Mouse (Mus musculus) megakaryocyte, adult 5-6 weeks (primary cell): ENCODE measurements around the gene Epha2. TPM values are rescaled to one million over a fixed set of nuclear protein-coding genes. Genes with fewer than 3 reads are reported as not detected.
A peak's percentile ranks its signal among the peaks of the same experiment; 100 is the strongest.

Source experiments
- ATAC-seq: 2 replicates; pipeline ENCODE4 v1.8.0; 2016; ENCODE audit warnings: mild to moderate bottlenecking, inconsistent platforms; ENCODE audit not compliant: poor library complexity, severe bottlenecking
- total RNA-seq, 2 experiments: library from RNA; stranded (forward) in 1 of 2; stranded (reverse) in 1 of 2; fragments of 153-499, 151-499 nt in 1 of 2; fragments of 221-1000, 200-1000 nt in 1 of 2; gene quantifications; 2 replicates each; pipeline versions ENCODE4 v1.2.3 to v1.2.4; 2015 to 2017

Epha2 gene
- total RNA-seq, 2 experiments from 2014 or later = 1.1 to 1.3 TPM

DNA sequence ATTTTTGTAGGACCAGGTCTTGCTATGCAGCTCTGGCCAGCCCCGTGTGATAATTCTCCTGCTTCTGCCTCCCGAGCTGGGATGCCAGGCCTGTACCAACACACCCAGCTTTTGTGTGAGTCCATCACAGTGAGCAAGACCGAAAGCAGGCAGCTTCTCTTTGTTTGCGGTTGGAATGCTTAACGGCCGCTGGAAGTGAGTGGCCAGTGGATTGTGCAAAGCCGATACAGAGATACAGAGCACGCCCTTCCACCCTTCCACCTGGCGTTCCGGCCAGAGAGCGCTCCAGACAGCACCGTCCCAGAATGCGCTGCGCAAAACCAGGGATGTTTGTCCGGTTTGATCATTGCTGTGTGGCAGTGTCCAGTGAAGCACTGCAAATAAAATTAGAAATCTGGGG, 21.7 kb upstream of the Epha2 start:
- ATAC-seq = no peak

- no peak for ATAC-seq
Measured at GRCm38 (mm10) chr4:141279783-141280182, 21.3 kb upstream of the Epha2 start.

GRCm38 (mm10) chr4:141280471-141280870, 20.6 kb upstream of the Epha2 start:
- ATAC-seq = no peak

DNA sequence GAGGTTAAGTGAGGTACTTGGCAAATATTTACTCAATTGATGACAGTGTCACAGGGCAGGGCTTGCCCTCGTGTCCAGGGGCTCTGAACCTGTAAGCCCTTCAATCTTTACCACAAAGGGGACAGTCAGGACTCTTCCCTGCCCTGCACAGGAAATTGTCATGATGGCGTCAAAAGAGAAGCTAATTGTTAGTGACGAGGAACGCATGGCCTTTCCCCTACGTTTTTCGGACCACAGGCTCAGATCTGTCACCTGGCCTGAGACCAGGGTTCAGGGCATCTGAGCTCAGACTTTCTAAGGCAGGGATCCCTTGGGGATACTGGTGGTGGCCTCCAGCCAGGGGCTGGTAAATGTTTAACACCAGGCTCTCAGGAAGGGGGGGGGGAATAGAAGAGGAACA, 19.9 kb upstream of the Epha2 start:
- no peak for ATAC-seq

- ATAC-seq = peak; percentile 73
Measured at GRCm38 (mm10) chr4:141281578-141281977, 19.5 kb upstream of the Epha2 start.

DNA sequence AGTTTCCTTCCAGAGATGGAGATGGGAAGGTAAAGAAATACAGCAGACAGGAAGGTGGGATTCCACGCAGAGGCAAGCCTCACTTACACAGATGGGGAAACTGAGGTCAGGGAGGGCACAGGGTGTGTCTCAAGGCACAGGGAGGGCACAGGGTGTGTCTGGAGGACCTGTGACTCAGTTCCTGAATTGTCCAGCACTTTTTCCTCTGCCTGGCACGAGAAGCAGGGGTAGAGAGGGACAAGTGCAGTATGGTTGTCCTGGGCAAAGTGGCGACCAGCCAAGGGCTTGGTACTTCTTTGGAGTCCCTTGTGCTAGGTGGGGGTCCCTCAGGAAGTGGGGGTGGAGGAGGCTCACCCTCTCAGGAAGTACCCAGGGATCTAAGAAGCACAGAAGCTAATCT, 19.0 kb upstream of the Epha2 start:
- peak; percentile 40 for ATAC-seq

DNA sequence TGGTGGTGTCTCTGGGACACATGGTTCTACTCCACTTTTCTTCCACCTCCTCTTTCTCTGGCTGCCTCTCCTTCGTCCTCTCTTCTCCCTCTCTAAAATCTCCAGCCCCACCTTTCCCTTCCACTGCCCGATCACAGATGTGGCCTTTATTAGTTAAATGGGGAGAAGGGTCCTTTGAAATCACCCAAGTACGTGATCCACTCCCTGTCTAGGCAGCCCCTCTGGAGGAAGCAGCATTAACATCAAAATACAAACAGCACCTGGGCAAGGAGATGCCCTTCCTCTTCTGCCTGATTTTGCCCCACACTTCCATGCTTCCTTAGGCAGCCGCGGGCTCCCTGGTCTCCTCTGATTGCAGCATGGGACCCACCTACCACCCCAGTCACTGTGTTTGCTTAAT, 18.4 kb upstream of the Epha2 start:
- no peak for ATAC-seq

- ATAC-seq = no peak
Measured at GRCm38 (mm10) chr4:141283176-141283878, 17.7 kb upstream of the Epha2 start.

DNA sequence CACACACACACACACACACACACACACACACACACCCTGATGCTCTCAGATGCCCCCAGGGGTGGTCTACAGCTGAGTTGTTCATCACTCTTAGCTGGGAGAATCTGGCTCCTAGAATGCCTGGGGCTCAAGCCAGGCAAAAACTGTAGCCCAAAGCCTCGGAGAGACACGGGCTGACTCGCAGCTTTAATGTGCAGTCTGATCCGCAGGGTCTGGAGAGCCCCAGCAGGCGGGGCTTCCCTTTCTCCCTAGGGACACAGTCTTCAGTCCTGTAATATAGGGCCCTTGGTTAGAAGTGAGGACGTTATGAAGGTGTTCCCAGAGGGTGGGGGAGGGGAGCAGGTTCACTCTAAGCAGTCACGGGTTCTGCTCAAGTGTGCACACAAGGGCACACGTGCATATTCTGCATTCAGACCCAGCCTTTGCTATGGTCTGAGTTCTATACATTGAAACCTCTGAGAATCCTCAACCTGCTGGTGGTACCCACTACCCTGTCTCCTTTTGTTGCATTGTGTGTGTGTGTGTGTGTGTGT, 17.1 kb upstream of the Epha2 start:
- ATAC-seq = no peak

GRCm38 (mm10) chr4:141284486-141284885, 16.6 kb upstream of the Epha2 start:
- no peak for ATAC-seq

- ATAC-seq = no peak
Measured at GRCm38 (mm10) chr4:141285128-141285527, 15.9 kb upstream of the Epha2 start.

DNA sequence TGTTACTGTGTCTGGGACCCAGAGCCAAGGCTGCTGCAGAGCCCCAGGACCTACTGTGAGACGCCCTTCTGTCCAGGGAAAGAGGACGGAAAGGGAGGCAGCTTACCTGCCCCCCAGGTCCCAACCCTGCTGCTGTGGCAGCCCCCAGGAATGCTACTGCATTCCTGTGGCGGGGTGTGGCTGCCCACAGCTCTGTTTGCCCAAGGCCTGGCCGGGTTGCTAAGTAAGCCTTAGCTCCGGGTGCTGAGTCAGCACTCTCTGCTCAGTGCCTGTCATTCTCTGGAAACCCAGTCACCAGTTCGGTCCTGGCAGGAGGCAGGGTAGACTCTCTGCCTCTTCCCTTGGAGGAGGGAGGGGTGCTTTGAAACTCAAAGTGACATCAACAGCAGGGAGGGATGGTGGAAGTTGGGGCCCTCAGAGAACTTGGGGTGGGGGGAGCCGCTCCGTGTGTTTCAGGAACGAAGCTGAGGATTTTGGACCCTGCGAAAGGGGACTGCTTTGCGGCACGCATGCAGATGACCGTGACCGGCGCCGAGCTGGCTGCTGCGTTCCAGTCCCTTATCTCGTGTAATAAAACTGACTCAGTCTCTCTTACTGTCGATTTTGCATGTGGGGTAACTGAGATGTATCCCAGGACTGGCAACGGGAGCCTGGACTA, 14.1 kb upstream of the Epha2 start:
- ATAC-seq = peak; percentile 60

- peak; percentile 60 for ATAC-seq
Measured at GRCm38 (mm10) chr4:141287518-141288004, 13.5 kb upstream of the Epha2 start.

GRCm38 (mm10) chr4:141288152-141288551, 12.9 kb upstream of the Epha2 start:
- ATAC-seq = no peak

GRCm38 (mm10) chr4:141291571-141292375, 9.3 kb upstream of the Epha2 start:
- ATAC-seq = no peak

DNA sequence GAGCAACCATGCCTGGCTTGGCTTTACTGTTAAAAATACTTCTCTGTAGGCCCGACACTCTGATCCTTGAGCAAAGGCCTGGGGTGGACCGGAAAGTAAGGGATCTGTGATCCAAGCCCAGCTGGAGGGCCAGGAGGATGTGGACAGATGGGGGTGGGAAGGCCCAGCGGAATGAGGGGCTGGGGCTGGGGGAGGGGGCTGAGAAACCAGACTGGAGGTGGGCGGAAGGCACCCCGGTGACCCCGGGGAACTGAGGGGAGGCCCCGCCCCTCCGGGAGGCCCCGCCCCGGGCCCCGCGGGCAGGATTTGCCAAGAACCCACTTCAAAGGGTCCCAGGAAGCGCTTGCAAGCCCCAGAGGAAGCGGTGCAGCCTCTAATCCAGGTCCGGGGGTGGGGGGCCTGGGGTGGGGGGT, 5.3 kb upstream of the Epha2 start:
- ATAC-seq = no peak

DNA sequence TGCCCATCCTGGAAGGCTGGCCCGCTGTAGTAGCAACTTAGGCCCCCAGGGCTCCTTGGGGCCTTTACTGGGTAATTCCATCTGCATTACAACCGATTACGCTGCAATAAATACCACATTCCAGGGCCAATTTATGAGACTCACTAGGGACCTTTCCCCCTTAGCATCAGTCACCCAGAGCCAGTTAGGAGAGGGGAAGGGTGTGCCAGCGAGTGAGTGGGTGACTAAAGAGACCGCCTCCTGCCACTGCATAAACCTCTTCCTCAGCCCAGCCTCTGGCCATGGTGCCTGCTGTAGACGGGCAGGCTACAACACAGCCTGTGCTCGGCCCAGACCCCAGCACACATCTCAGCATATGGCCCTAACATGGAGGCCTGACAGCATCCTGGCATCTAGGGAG, 3.1 kb upstream of the Epha2 start:
- ATAC-seq = no peak

DNA sequence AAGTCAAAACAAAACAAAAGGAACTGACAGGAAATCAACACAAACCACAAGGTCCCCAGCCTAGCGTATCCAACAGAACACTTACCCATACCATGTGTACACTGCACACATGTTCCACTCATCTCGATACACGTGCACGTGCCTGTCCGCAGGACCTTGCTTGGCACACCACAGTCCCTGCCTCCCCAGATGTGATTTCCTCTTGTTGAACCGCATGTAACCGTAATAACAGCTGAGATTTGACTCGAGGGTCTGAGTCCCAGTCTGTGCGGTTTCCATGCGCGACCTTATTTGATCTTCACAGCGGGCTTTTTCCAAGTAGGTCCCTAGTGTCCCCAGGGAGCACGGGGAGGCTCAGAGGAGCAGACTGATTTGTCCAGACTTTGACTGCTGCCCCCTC, 1.7 kb upstream of the Epha2 start:
- peak; percentile 36 for ATAC-seq

GRCm38 (mm10) chr4:141300196-141300595, 844 bp upstream of the Epha2 start:
- ATAC-seq = no peak

DNA sequence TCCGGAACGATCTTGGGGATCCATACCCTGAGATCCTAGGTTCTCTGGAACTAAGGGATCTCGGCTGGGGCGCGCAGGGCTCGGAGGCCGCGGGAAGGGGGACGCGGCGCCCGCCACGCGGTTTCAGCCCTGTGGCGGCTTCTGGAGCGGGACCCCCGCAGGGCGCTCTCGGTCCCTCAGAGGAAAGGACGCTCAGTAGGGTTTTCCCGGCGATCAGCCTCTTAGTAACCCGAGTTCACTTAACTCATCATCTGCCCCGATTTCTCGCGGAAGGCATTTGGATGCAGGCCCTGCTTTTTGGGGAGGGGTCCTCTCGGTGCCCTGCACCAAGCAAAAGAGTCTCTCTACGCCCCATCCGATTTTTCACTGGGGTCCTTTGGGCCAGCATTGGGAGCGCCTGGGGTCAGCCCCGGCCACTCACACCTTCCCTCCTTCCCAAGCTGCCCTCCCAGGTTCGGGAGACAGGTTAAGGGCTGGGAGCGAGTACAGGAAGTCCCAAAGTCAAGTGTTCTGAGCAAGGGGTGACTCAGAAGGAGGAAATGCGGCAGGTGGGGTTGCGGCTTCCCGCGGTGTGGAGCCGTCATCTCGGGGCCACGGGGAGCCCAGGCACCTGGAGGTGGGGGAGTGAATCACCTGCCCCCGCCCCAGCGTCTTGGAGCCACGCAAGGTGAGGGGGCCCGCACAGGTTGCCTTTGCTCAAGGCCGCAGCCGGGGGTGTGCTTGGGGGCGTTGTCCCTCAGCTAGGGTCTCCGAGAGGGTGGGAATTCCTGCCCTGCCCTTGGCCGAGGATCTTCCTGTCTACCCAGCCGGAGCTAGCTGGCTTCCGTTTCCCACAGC, 769 bp downstream of the Epha2 start:
- no peak for ATAC-seq
